Comparison of ENCODE assay signal across 9 mouse cellular contexts in the genomic region with DNA sequence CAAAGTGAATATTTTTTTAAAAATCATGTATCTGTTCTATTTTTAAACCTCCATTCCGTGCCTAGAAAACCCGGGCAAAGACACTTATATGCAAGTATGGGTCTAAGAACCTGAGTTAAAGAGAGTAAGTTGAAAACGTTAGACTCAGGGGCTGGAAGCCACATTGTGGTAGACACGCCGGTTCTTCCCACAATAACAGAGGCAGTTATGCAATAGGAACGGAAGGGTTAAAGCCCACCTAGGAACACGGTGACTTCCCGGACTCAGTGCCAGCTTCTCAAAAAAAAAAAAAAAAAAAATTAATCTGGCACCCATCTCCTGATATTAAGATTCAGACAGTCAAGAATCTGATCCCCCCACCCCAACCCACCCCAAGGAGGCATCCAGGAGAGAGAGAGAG.
DNase-seq lines count a peak whose midpoint lies in the region; ATAC-seq and TF ChIP-seq lines count a peak whose summit lies in the region.
"Had no signal": no experiment of that assay in that cellular context is flagged by ENCODE, and none has a peak within 500 bp of the region (broad histone marks: within the 10 kb centered on the region; RNA-seq: fewer than 3 reads in every experiment).

No protein-coding gene starts in this region.

- no peaks in the 10 kb centered on the region for H3K27me3 ChIP-seq in liver, embryonic 12.5 days (replicated peaks)
- no peaks in the 10 kb centered on the region for H3K27me3 ChIP-seq in hindbrain, embryonic 13.5 days
- H3K27me3 ChIP-seq: Patski had no signal

- no peaks in the 10 kb centered on the region for H3K36me3 ChIP-seq in liver, embryonic 12.5 days
- H3K36me3 ChIP-seq in hindbrain, embryonic 13.5 days, result no peaks in the 10 kb centered on the region

- H3K27ac ChIP-seq in liver, embryonic 12.5 days, result no peak overlapping the region
- H3K27ac ChIP-seq in cortical plate, adult 2 months (ENCODE audit: insufficient read depth, low read length), result peak overlapping the region; percentile 42
- H3K27ac ChIP-seq in hindbrain, embryonic 13.5 days, result peak overlapping the region; percentile 13; the same call in 1 of the 2 replicates

- intact Hi-C loops in left cerebral cortex, postnatal 36 days (cut with DNase I), result loop anchor here (5.0 to 10.0 kb wide), 3 partner anchors 47 to 92 kb away; no protein-coding TSS in a partner anchor

- H3K4me3 ChIP-seq in liver, embryonic 12.5 days, result no peak overlapping the region
- H3K4me3 ChIP-seq in cortical plate, adult 2 months (ENCODE audit: insufficient read depth, low read length), result peak overlapping the region; percentile 79
- peak overlapping the region; percentile 27 for H3K4me3 ChIP-seq in hindbrain, embryonic 13.5 days

- no peak for ATAC-seq in liver, embryonic 12.5 days
- ATAC-seq in hindbrain, embryonic 13.5 days (ENCODE audit: low FRiP score), result no peak
- ATAC-seq: Patski had no signal

- H3K9me3 ChIP-seq in liver, embryonic 12.5 days (replicated peaks), result no peaks in the 10 kb centered on the region
- no peaks in the 10 kb centered on the region for H3K9me3 ChIP-seq in hindbrain, embryonic 13.5 days

- DNase-seq in liver, result no peak
- DNase-seq in retina, embryonic 14.5 days (ENCODE audit: low spot score), result peak; percentile 35
- no peak for DNase-seq in layer of hippocampus, adult 8-10 months (ENCODE audit: low spot score in 2 of 2)
- DNase-seq in left cerebral cortex, postnatal 36 days (ENCODE audit: low spot score in 2 of 2), result no peak
- DNase-seq: spleen, adult 18-20 months had no signal

- peak overlapping the region; percentile 22 for H3K4me2 ChIP-seq in liver, embryonic 12.5 days
- H3K4me2 ChIP-seq in hindbrain, embryonic 13.5 days, result peak overlapping the region; percentile 46

- 25% methylated on average over 8 of the region's 8 CpGs for WGBS in liver, embryonic 12.5 days (ENCODE audit: insufficient replicate concordance)
- 66% methylated on average over 8 of the region's 8 CpGs for WGBS in hindbrain, embryonic 13.5 days

- no peak for TF ChIP-seq POLR2A in cortical plate, adult 2 months (IDR thresholded peaks at IDR 0.05; ENCODE audit: extremely low read depth, insufficient read depth, low read length)

- H3K4me1 ChIP-seq in liver, embryonic 12.5 days, result no peaks in the 10 kb centered on the region
- no peaks in the 10 kb centered on the region for H3K4me1 ChIP-seq in cortical plate, adult 2 months (ENCODE audit: control insufficient read depth, insufficient read depth, low read length)
- H3K4me1 ChIP-seq in hindbrain, embryonic 13.5 days (replicated peaks), result peaks cover 3% of the 10 kb centered on the region; the same call in 1 of the 2 replicates

- no peak for TF ChIP-seq CTCF in cortical plate, adult 2 months (IDR thresholded peaks at IDR 0.05; ENCODE audit: extremely low read depth, insufficient read depth, low read length)

- H3K9ac ChIP-seq in liver, embryonic 12.5 days, result no peak overlapping the region
- H3K9ac ChIP-seq in hindbrain, embryonic 13.5 days, result no peak overlapping the region
